Mouse (Mus musculus) urinary bladder, postnatal 10 days (tissue): ENCODE results near the gene Stpg2.

ENCODE experiments used
- DNase-seq: peaks from one replicate; pipeline ENCODE4 v3.0.0; 2022; ENCODE audit warnings: low spot score

The Stpg2 gene

DNA sequence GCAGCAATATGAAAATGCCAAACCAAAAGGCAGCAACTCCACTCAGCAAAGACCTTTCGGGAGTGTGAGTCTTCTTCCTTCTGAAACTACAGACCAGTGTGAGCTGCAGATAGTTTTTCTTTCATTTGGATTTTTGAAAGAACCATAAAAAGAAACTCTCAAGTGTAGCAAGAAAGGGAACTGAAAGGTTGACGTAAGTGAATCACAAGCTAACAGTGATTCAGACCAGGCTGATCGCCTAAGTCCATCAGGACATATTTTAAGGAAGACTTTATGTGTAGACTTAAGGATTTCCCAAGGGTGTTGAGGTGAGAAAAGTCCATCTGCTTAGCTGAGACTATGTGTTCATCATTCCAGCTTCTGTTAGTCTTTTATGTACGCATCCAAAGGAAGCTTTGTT lies 533.9 kb downstream of the Stpg2 start:
- no peak for DNase-seq
